Mouse (Mus musculus): ENCODE results near the gene Sept1. TPM values are rescaled to one million over a fixed set of nuclear protein-coding genes. Genes with fewer than 3 reads are reported as not detected.
A peak's percentile ranks its signal among the peaks of the same experiment; 100 is the strongest.

Sept1 gene
- 1 to 10 TPM; 4.2 to 5.0 TPM for total RNA-seq (2021)
- long read RNA-seq, experiment 1, partial matches to known transcripts, result 1 of 6 reads
- long read RNA-seq, experiment 1, other reads (novel, unspliced or antisense), result 0 of 6 reads
- long read RNA-seq, experiment 2, partial matches to known transcripts, result 0 of 4 reads
- long read RNA-seq, experiment 2, other reads (novel, unspliced or antisense), result 0 of 4 reads

DNA sequence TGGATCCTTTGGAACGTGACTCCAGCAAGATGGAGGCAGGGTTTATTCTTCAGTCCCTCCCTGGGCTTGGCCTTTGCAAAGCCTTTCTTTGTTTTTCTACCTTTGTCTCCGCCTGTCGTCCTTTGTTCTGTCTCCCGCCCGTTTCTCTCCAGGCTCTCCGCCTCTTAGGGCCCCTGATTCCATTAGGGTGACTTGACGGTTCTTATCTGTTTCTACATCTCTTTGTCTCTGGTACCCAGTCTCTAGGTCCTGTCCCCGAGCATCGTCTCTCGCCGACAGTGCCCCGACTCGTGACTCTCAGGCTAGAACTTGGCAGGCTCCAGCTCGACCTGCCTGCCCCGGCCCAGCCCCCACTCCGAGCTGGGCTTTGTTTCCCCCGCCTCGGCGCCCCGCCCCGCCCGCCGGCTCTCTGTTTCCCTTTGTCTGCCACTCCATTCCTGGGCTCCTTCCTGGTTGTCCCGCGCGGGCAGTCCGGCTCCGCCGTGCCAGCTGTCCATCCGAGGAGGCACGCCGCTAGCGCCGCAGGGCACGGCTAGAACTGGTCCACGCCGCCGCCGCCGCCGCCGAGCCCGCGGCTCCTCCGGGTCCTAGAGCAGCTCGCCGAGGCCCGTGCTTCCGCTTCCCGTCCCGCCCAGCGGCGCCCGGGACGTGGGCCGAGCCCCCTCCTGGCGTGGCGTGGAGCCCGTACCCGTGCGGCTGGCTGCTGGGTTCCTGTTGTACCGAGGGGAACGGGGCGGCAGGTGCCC, at the start of gene Sept1, which contains the start of gene Zfp553:
Gene Sept1 (minus strand): TSS at position 509 of the 746 bp plus-strand sequence.
Gene Zfp553 (plus strand): TSS at position 440 of the 746 bp plus-strand sequence.
- peak; percentile 85 for DNase-seq
- intact Hi-C loops (cut with DNase I; ENCODE audit: low total_unique reads), result no loop called here

GRCm38 (mm10) chr7:127282190-127282589, 49.3 kb upstream of the Sept1 start:
- intact Hi-C loops (cut with DNase I; ENCODE audit: low total_unique reads), result no loop called here
- DNase-seq, result no peak

- intact Hi-C loops (cut with DNase I; ENCODE audit: low total_unique reads), result no loop called here
- no peak for DNase-seq
Measured at GRCm38 (mm10) chr7:127281114-127281513, 48.2 kb upstream of the Sept1 start.

GRCm38 (mm10) chr7:127280092-127280491, 47.2 kb upstream of the Sept1 start:
- DNase-seq, result no peak
- intact Hi-C loops (cut with DNase I; ENCODE audit: low total_unique reads), result no loop called here

- intact Hi-C loops (cut with DNase I; ENCODE audit: low total_unique reads), result no loop called here
- DNase-seq, result peak; percentile 34
Measured at GRCm38 (mm10) chr7:127278311-127278710, 45.4 kb upstream of the Sept1 start.

- intact Hi-C loops (cut with DNase I; ENCODE audit: low total_unique reads), result no loop called here
Measured at GRCm38 (mm10) chr7:127276519-127276961, 43.6 kb upstream of the Sept1 start.

DNA sequence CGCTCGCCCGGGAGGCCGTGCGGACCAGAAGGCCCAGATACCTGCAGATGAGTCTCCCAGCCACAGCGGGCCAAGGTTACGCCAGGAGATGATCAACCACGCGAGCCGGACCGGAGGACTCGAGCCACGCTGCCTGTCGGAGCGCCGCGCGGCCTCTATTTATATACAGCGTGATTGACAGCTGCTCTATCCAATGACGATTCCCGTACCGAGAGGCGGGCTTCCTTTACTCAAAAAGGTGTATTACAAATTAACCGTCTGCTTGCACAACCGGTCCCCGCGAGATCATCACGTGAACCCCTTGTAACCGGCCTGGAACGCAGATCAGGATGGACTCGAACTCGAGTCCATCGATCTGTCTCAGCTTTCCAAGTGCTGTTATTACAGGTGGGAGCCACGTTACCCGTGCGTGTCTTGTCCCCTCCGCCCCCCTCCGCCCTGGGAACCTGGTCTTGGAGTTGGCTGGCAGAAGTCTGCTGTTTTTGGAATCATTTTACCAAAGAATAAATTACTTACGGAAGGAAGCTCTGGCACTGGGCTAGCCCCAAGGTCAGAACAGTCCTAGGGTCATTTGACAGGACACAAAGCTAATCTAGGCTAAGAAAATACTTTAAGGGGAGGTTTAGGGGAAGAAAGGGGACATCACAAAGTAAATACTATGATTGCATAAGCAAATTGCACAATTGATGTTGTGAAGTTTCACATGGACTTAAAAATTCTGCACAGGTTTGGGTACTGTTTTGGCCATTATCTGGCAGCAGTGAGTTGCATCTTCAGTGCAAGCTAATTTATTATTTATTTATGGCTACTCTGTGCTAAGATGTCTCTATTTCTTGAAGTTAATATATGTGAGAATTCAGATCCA, 41.2 kb upstream of the Sept1 start, which contains the start of gene Sephs2:
Gene Sephs2 (minus strand): TSS at position 131 of the 865 bp plus-strand sequence.
- DNase-seq, result peak; percentile 87
- intact Hi-C loops (cut with DNase I; ENCODE audit: low total_unique reads), result no loop called here

More at GRCm38 (mm10) chr7:127276519-127276961, 43.6 kb upstream of the Sept1 start:
- no peak for DNase-seq

- intact Hi-C loops (cut with DNase I; ENCODE audit: low total_unique reads), result no loop called here
- peak; percentile 46 for DNase-seq
Measured at GRCm38 (mm10) chr7:127273118-127273923, 40.4 kb upstream of the Sept1 start.

- intact Hi-C loops (cut with DNase I; ENCODE audit: low total_unique reads), result no loop called here
Measured at GRCm38 (mm10) chr7:127272566-127272965, 39.6 kb upstream of the Sept1 start.

DNA sequence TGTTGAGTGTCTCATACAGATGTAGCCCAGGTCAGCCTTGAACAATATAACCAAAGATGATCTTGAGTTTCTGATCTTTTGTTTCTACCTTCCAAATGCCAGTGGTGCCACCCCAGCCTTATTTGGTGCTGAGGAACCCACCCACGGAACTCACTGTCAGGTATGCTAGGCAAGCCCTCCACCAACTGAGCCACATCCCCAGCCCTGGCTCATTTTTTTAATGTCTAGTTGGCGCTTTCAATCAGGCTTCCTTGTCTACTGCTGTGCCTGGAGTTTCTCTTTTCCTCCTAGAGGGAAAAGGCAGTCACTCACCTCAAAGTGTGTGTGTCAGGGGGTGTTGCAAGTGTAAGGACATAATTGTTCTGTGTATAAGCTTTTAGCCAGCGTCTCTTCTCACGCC, 38.2 kb upstream of the Sept1 start:
- intact Hi-C loops (cut with DNase I; ENCODE audit: low total_unique reads), result no loop called here
- no peak for DNase-seq

More at GRCm38 (mm10) chr7:127272566-127272965, 39.6 kb upstream of the Sept1 start:
- DNase-seq, result no peak

- no peak for DNase-seq
- intact Hi-C loops (cut with DNase I; ENCODE audit: low total_unique reads), result no loop called here
Measured at GRCm38 (mm10) chr7:127270666-127271065, 37.7 kb upstream of the Sept1 start.

DNA sequence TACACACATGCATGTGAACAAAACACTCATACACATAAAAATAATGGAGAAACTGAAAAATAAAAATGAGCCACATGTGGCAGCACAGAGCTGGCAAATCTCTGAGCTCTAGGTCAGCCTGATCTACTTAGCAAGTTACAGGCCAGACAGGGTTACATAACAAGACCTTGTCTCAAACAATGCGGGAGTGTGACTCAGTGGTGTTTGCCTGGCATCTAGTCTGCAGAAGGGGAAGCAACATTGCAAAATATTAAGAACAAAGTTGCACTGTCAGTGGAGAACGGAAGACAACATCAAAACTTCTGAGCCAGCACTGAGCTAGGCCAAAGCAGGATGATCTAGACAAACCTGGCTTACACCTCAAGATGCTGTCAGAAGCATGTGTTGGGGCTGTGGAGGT, 37.3 kb upstream of the Sept1 start:
- DNase-seq, result no peak
- intact Hi-C loops (cut with DNase I; ENCODE audit: low total_unique reads), result no loop called here

DNA sequence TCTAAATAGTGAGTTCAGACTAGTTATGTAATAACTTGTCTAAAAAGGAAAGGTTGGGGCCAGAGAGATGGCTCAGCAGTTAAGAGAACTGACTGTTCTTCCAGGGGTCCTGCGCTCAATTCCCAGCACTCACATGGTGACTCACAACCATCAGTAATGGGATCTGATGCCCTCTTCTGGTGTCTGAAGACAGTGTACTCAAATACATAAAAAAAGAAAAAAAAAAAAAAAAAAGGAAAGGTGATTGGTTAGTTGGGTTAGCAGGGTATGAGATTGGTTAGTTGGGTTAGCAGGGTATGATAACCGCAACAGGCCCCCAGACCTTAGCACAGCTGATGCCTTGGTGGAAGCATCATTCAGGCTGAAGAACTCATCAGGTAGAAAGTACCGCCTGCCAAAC, 30.6 kb upstream of the Sept1 start:
- intact Hi-C loops (cut with DNase I; ENCODE audit: low total_unique reads), result no loop called here
- no peak for DNase-seq

DNA sequence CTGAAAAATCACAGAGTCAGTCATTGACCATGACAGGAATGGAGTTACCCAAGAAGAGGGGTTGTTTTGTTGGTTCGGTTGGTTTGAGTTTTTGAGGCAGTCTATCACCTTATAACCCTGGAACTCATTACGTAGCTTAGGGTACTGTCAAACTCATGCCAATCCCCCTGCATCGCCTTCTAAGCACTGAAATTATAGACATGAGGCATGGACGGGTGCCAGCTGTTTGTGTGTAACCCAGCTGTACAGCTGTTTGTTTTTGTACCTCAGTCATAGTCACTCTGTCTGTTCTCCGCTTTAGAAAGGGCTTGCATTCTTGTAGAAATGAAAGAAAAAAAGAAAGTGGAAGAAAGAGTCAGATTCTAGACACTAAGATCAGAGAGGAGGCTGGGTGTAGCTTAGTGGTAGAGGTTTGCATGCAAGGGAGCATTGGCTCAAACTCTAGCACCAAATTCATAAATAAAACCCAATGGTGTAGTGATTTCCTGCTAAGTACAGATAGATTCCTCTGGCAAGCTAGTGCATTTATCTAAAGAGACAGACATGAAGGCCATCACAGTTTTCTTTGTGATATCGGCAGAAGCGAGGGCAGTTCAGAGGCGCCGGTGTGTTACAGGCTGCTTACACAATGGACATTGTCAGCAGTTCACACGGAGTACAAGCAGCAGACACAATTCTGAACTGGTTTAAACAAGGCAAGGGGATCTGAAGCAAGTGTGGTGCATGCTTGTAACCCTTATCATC, 29.5 kb upstream of the Sept1 start:
- DNase-seq, result no peak
- intact Hi-C loops (cut with DNase I; ENCODE audit: low total_unique reads), result no loop called here

DNA sequence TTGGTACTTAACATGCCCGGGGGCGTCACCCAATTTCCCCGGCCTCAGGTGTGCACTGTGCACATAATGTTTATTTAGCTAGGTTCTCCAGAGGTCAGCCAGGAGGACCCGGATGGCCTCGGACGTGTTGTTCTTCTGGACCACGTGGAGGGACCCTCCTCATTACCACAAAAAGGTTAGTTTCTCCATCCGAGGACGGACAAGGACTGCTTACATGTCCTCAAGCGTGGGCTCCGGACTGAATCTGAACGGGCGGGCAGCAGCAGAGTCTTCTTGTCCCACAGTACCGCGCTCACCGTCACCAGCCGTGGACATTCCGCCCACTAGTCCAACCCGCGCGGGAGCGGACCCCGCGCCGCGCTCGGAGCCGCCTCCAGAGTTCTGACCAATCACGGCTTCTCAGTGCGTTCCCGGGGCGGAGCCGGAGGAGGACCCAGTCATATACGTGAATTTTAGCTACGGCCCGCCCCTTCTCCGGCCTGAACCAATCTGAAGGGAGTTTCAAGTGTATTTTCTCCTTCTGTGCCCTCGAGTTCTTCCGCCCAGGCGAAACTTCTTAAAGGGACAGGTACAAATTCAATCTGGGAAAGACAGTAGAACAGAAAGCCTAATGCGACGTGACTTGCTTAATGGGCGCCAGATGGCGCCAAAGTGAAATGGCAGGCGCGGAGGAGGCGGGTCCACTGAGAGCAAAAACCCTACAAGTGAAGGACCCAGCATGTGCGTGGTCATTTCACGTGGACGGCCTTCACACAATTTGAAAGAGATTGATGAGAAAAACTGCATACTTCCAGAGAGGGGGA, 27.6 kb upstream of the Sept1 start, which contains the start of gene Dctpp1:
Gene Dctpp1 (minus strand): TSS at position 401 of the 803 bp plus-strand sequence.
- DNase-seq, result peak; percentile 96
- intact Hi-C loops (cut with DNase I; ENCODE audit: low total_unique reads), result no loop called here

- intact Hi-C loops (cut with DNase I; ENCODE audit: low total_unique reads), result no loop called here
- no peak for DNase-seq
Measured at GRCm38 (mm10) chr7:127259186-127259905, 26.4 kb upstream of the Sept1 start.

DNA sequence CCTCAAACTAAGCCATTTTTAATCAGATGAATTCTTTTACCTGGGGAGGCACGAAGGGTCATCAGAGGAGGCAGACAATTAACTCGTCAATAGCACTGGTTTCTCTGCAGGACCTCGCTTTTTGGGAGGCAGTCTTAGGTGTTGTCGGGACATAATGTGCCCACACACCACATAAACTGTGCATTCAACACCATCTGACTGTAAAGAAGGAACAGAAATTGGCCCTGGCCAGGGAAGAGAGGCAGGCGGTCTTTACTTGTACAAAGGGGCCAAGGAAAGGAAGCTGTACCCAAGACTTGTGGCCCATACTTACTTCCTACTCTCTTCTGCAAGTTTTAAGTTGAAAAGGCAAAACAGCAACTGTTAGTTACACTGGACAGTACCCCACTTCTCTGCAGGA, 23.6 kb upstream of the Sept1 start:
- intact Hi-C loops (cut with DNase I; ENCODE audit: low total_unique reads), result no loop called here
- no peak for DNase-seq

All from gastrocnemius, postnatal 14 days (tissue).